Mouse (Mus musculus): ENCODE results near the gene Dnm1. TPM values are rescaled to one million over a fixed set of nuclear protein-coding genes. Genes with fewer than 3 reads are reported as not detected.

Gene Dnm1
- 10.9 and 22.5 TPM in 2 replicates for polyA plus RNA-seq (2015; fragmentation: Nextera tagmentation; extraction: Ambion mirVana)

GRCm38 (mm10) chr2:32353007-32353542 lies at the start of gene Dnm1:
Gene Dnm1 (minus strand): TSS chr2:32353338.

GRCm38 (mm10) chr2:32395484-32395945 lies 42.4 kb upstream of the Dnm1 start, which contains the start of gene Ptges2:
Gene Ptges2 (plus strand): TSS chr2:32395896.

GRCm38 (mm10) chr2:32387706-32388490 lies 34.8 kb upstream of the Dnm1 start, which contains the start of gene Lcn2:
Gene Lcn2 (minus strand): TSS chr2:32388252.

GRCm38 (mm10) chr2:32381775-32382223 lies 28.7 kb upstream of the Dnm1 start, which contains the start of gene 1110008P14Rik:
Gene 1110008P14Rik (minus strand): TSS chr2:32381938.

GRCm38 (mm10) chr2:32352151-32353006 lies 759 bp downstream of the Dnm1 start, which contains the start of gene Ciz1:
Gene Ciz1 (plus strand): TSS chr2:32352327.

GRCm38 (mm10) chr2:32287923-32288367 lies 65.2 kb downstream of the Dnm1 start, which contains the start of gene Swi5:
Gene Swi5 (minus strand): TSS chr2:32288075.

GRCm38 (mm10) chr2:32287334-32287840 lies 65.8 kb downstream of the Dnm1 start, which contains the start of gene Golga2:
Gene Golga2 (plus strand): TSS chr2:32287384.

GRCm38 (mm10) chr2:32259657-32260417 lies 93.3 kb downstream of the Dnm1 start, which contains the start of gene Uck1:
Gene Uck1 (minus strand): TSS chr2:32260159.

Small RNA genes lying within 50 kb of the gene (microRNA-seq; reads per million reads assigned to microRNA genes)
- gene Gm23363 (ENCODE audit: borderline replicate concordance, insufficient number of aligned reads): not detected
- gene Mir199b (ENCODE audit: borderline replicate concordance, insufficient number of aligned reads): 79.5 reads per million, percentile 39 among the genes with 10 or more reads in this experiment

Other genes with a start within 250 kb of the Dnm1 start
- gene Prrc2b, start 202.3 kb downstream of the Dnm1 start, polyA plus RNA-seq (2015; fragmentation: Nextera tagmentation; extraction: Ambion mirVana): 34.6 and 37.2 TPM in 2 replicates
- 11.8 and 17.2 TPM in 2 replicates for gene Pomt1, start 116.7 kb downstream of the Dnm1 start, polyA plus RNA-seq (2015; fragmentation: Nextera tagmentation; extraction: Ambion mirVana)
- 53.1 and 72.6 TPM in 2 replicates for gene Uck1, start 93.2 kb downstream of the Dnm1 start, polyA plus RNA-seq (2015; fragmentation: Nextera tagmentation; extraction: Ambion mirVana)
- gene Golga2, start 66.0 kb downstream of the Dnm1 start, polyA plus RNA-seq (2015; fragmentation: Nextera tagmentation; extraction: Ambion mirVana): 13.2 and 17.6 TPM in 2 replicates
- 459 and 628 TPM in 2 replicates for gene Swi5, start 65.3 kb downstream of the Dnm1 start, polyA plus RNA-seq (2015; fragmentation: Nextera tagmentation; extraction: Ambion mirVana)
- 22.0 and 29.7 TPM in 2 replicates for gene Ciz1, start 1.0 kb downstream of the Dnm1 start, polyA plus RNA-seq (2015; fragmentation: Nextera tagmentation; extraction: Ambion mirVana)
- gene 1110008P14Rik, start 28.6 kb upstream of the Dnm1 start, polyA plus RNA-seq (2015; fragmentation: Nextera tagmentation; extraction: Ambion mirVana): 120 and 150 TPM in 2 replicates
- 23.5 and 39.7 TPM in 2 replicates for gene Lcn2, start 34.9 kb upstream of the Dnm1 start, polyA plus RNA-seq (2015; fragmentation: Nextera tagmentation; extraction: Ambion mirVana)
- 35.3 and 40.5 TPM in 2 replicates for gene Ptges2, start 42.6 kb upstream of the Dnm1 start, polyA plus RNA-seq (2015; fragmentation: Nextera tagmentation; extraction: Ambion mirVana)
- 3.0 and 4.1 TPM in 2 replicates for gene Naif1, start 97.1 kb upstream of the Dnm1 start, polyA plus RNA-seq (2015; fragmentation: Nextera tagmentation; extraction: Ambion mirVana)
- gene Slc25a25, start 98.1 kb upstream of the Dnm1 start, polyA plus RNA-seq (2015; fragmentation: Nextera tagmentation; extraction: Ambion mirVana): 11.9 and 21.1 TPM in 2 replicates
- gene Fam102a, start 182.0 kb upstream of the Dnm1 start, polyA plus RNA-seq (2015; fragmentation: Nextera tagmentation; extraction: Ambion mirVana): 12.2 and 13.5 TPM in 2 replicates
- 84.7 and 92.7 TPM in 2 replicates for gene Dpm2, start 217.5 kb upstream of the Dnm1 start, polyA plus RNA-seq (2015; fragmentation: Nextera tagmentation; extraction: Ambion mirVana)
- 0.23 and 0.30 TPM in 2 replicates for gene Pip5kl1, start 221.5 kb upstream of the Dnm1 start, polyA plus RNA-seq (2015; fragmentation: Nextera tagmentation; extraction: Ambion mirVana)
- gene 9430097D07Rik, start 222.3 kb upstream of the Dnm1 start, polyA plus RNA-seq (2015; fragmentation: Nextera tagmentation; extraction: Ambion mirVana): 0.14 and 0.32 TPM in 2 replicates
- 10.8 and 12.2 TPM in 2 replicates for gene St6galnac4, start 233.8 kb upstream of the Dnm1 start, polyA plus RNA-seq (2015; fragmentation: Nextera tagmentation; extraction: Ambion mirVana)
- 21.6 and 31.5 TPM in 2 replicates for gene St6galnac6, start 246.4 kb upstream of the Dnm1 start, polyA plus RNA-seq (2015; fragmentation: Nextera tagmentation; extraction: Ambion mirVana)

Measured in adrenal gland, postnatal 0 days (tissue).